ENCODE assay signal across 34 mouse cellular contexts in genomic region chrX:166694219-166694618, GRCm38 (mm10).
"Had no signal": no experiment of that assay in that cellular context is flagged by ENCODE, and none has a peak within 500 bp of the region (broad histone marks: within the 10 kb centered on the region; RNA-seq: fewer than 3 reads in every experiment).

No protein-coding gene starts in this region.

- ATAC-seq: hindbrain, embryonic 16.5 days; hindbrain, postnatal 0 days; inflammation-experienced regulatory T-cells, adult 6 months; intestine, embryonic 15.5 days; intestine, embryonic 16.5 days; intestine, postnatal 0 days had no signal

- H3K4me1 ChIP-seq: heart, embryonic 12.5 days; heart, embryonic 13.5 days; heart, embryonic 15.5 days; hindbrain, embryonic 12.5 days; hindbrain, embryonic 13.5 days; hindbrain, embryonic 15.5 days; intestine, embryonic 15.5 days; kidney, embryonic 15.5 days had no signal

- H3K4me3 ChIP-seq: heart, embryonic 12.5 days; heart, embryonic 13.5 days; heart, embryonic 15.5 days; hindbrain, embryonic 10.5 days; hindbrain, embryonic 12.5 days; hindbrain, embryonic 13.5 days; hindbrain, embryonic 15.5 days; intestine, embryonic 15.5 days; kidney, embryonic 15.5 days; layer of hippocampus, adult 2 months; left cerebral cortex, adult 2 months had no signal

- H3K4me2 ChIP-seq: heart, embryonic 11.5 days; heart, embryonic 12.5 days; heart, embryonic 13.5 days; heart, embryonic 15.5 days; hindbrain, embryonic 12.5 days; hindbrain, embryonic 13.5 days; hindbrain, embryonic 14.5 days; hindbrain, embryonic 15.5 days; intestine, embryonic 15.5 days; kidney, embryonic 15.5 days had no signal

- H3K27me3 ChIP-seq: heart, embryonic 12.5 days; heart, embryonic 13.5 days; heart, embryonic 15.5 days; hindbrain, embryonic 13.5 days; hindbrain, embryonic 15.5 days; intestine, embryonic 15.5 days had no signal

- H3K9ac ChIP-seq: heart, embryonic 12.5 days; heart, embryonic 13.5 days; heart, embryonic 15.5 days; hindbrain, embryonic 12.5 days; hindbrain, embryonic 13.5 days; hindbrain, embryonic 14.5 days; hindbrain, embryonic 15.5 days; intestine, embryonic 15.5 days; kidney, embryonic 15.5 days had no signal

- H3K9me3 ChIP-seq: heart, embryonic 12.5 days; heart, embryonic 13.5 days; heart, embryonic 15.5 days; hindbrain, embryonic 10.5 days; hindbrain, embryonic 12.5 days; hindbrain, embryonic 13.5 days; hindbrain, embryonic 15.5 days; intestine, embryonic 15.5 days; kidney, embryonic 15.5 days had no signal

- DNase-seq: heart, postnatal 10 days; heart, postnatal 14 days; heart, postnatal 36 days; heart, postnatal 4 days; kidney, adult 11 months; kidney, adult 18-20 months; kidney, adult 2 months; kidney, adult 9 months; kidney, postnatal 10 days; kidney, postnatal 14 days; kidney, postnatal 25 days; kidney, postnatal 36 days; kidney, postnatal 4 days; layer of hippocampus, adult 9-11 months; layer of hippocampus, postnatal 36 days had no signal

- H3K27ac ChIP-seq: heart, embryonic 13.5 days; heart, embryonic 15.5 days; hindbrain, embryonic 10.5 days; hindbrain, embryonic 12.5 days; hindbrain, embryonic 13.5 days; hindbrain, embryonic 14.5 days; hindbrain, embryonic 15.5 days; hindbrain, postnatal 0 days; intestine, embryonic 15.5 days; kidney, embryonic 15.5 days; kidney, postnatal 0 days; layer of hippocampus, adult 2 months; left cerebral cortex, adult 2 months had no signal

- H3K36me3 ChIP-seq: heart, embryonic 12.5 days; heart, embryonic 13.5 days; heart, embryonic 15.5 days; hindbrain, embryonic 10.5 days; hindbrain, embryonic 12.5 days; hindbrain, embryonic 13.5 days; hindbrain, embryonic 15.5 days; intestine, embryonic 15.5 days; kidney, embryonic 15.5 days had no signal
